Comparison of ENCODE assay signal across 21 mouse cellular contexts in the genomic region with DNA sequence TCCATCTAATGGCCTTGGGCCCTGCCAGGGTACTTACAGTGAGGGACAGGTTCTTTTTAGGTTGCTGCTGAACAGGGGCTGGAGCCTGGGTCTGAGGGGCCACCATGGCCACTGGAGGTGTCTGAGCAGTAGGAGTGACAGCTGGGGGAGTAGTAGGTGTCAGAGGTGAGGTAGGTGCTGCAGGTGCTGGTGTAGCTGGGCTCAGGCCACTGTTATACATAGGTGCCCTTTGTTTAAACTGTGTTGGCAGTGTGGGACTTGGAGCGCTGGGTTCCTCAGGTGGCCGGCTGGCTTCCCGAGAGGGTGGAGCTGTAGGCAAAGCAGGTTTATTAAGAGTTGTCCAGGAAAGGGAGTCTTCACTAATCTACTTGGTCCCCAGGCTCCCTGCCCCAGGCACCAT. TPM values are rescaled to one million over a fixed set of nuclear protein-coding genes. Genes with fewer than 3 reads are reported as not detected.
A peak's percentile ranks its signal among the peaks of the same experiment; 100 is the strongest.
DNase-seq lines count a peak whose midpoint lies in the region; ATAC-seq and TF ChIP-seq lines count a peak whose summit lies in the region.
"Had no signal": no experiment of that assay in that cellular context is flagged by ENCODE, and none has a peak within 500 bp of the region (broad histone marks: within the 10 kb centered on the region; RNA-seq: fewer than 3 reads in every experiment).

No protein-coding gene starts in this region.

- H3K9me3 ChIP-seq in liver, embryonic 13.5 days (replicated peaks): no peaks in the 10 kb centered on the region
- H3K9me3 ChIP-seq in stomach, postnatal 0 days (ENCODE audit: control insufficient read depth, low read length): no peaks in the 10 kb centered on the region
- H3K9me3 ChIP-seq: forebrain, embryonic 10.5 days; forebrain, embryonic 15.5 days; heart, embryonic 15.5 days; hindbrain, embryonic 15.5 days had no signal

- peak; percentile 32; the same call in 1 of the 2 replicates for ATAC-seq in liver, embryonic 13.5 days (ENCODE audit: low read depth)
- 0 out of 2 replicates have a peak, but pooled peaks have one; percentile 24 for ATAC-seq in stomach, postnatal 0 days (ENCODE audit: low FRiP score, low TSS enrichment)
- ATAC-seq in megakaryocyte progenitor cell, adult 5-6 weeks (replicated peaks; ENCODE audit: poor library complexity): no peak
- ATAC-seq: forebrain, embryonic 15.5 days; inflammation-experienced regulatory T-cells, adult 6 months had no signal

- 79% methylated on average over 3 of the region's 3 CpGs for WGBS in liver, embryonic 13.5 days (ENCODE audit: insufficient replicate concordance)
- WGBS in stomach, postnatal 0 days: 93% methylated on average over 3 of the region's 3 CpGs

- no peak overlapping the region for H3K27ac ChIP-seq in liver, embryonic 13.5 days
- no peak overlapping the region for H3K27ac ChIP-seq in stomach, postnatal 0 days (replicated peaks)
- H3K27ac ChIP-seq: forebrain, embryonic 10.5 days; forebrain, embryonic 15.5 days; heart, adult 2 months; heart, embryonic 15.5 days; hindbrain, embryonic 15.5 days had no signal

- peak; percentile 76 for DNase-seq in heart, adult 11 months
- DNase-seq in heart, postnatal 4 days: no peak
- DNase-seq in liver, embryonic 13.5 days: no peak
- DNase-seq in liver: no peak
- peak; percentile 27 for DNase-seq in testis, postnatal 10 days (ENCODE audit: low spot score)
- no peak for DNase-seq in testis, postnatal 14 days (ENCODE audit: low spot score)
- DNase-seq in stomach, postnatal 0 days (ENCODE audit: low spot score): no peak
- DNase-seq: adrenal gland, adult 2 months; adrenal gland, postnatal 25 days; cerebellum, adult 18-20 months; cerebellum, adult 9-11 months; gastrocnemius, postnatal 10 days; heart, adult 2 months; heart, postnatal 14 days had no signal

- no peak overlapping the region for H3K4me2 ChIP-seq in liver, embryonic 13.5 days
- no peak overlapping the region for H3K4me2 ChIP-seq in stomach, postnatal 0 days (replicated peaks; ENCODE audit: low read depth)
- H3K4me2 ChIP-seq: forebrain, embryonic 15.5 days; heart, embryonic 11.5 days; heart, embryonic 15.5 days; hindbrain, embryonic 15.5 days had no signal

- no peaks in the 10 kb centered on the region for H3K27me3 ChIP-seq in liver, embryonic 13.5 days
- H3K27me3 ChIP-seq in stomach, postnatal 0 days (ENCODE audit: control insufficient read depth, insufficient read depth, low read length): no peaks in the 10 kb centered on the region
- H3K27me3 ChIP-seq: forebrain, embryonic 15.5 days; heart, embryonic 15.5 days; hindbrain, embryonic 15.5 days had no signal

- no peaks in the 10 kb centered on the region for H3K4me1 ChIP-seq in liver, embryonic 13.5 days (replicated peaks)
- H3K4me1 ChIP-seq in stomach, postnatal 0 days (replicated peaks; ENCODE audit: control insufficient read depth, insufficient read depth): no peaks in the 10 kb centered on the region
- H3K4me1 ChIP-seq: forebrain, embryonic 10.5 days; forebrain, embryonic 15.5 days; hindbrain, embryonic 15.5 days had no signal

- no peak overlapping the region for H3K4me3 ChIP-seq in liver, embryonic 13.5 days (replicated peaks)
- no peak overlapping the region for H3K4me3 ChIP-seq in stomach, postnatal 0 days (ENCODE audit: low read depth, low read length)
- H3K4me3 ChIP-seq: forebrain, embryonic 10.5 days; forebrain, embryonic 15.5 days; heart, adult 2 months; heart, embryonic 15.5 days; hindbrain, embryonic 15.5 days had no signal

- TF ChIP-seq EP300 in stomach, postnatal 0 days (optimal IDR thresholded peaks at IDR 0.05): no peak

- TF ChIP-seq CTCF in stomach, postnatal 0 days (IDR thresholded peaks at IDR 0.05; ENCODE audit: low read depth): no peak

- H3K9ac ChIP-seq in liver, embryonic 13.5 days: no peak overlapping the region
- H3K9ac ChIP-seq in stomach, postnatal 0 days (ENCODE audit: low read length): no peak overlapping the region
- H3K9ac ChIP-seq: forebrain, embryonic 15.5 days; heart, embryonic 15.5 days; hindbrain, embryonic 15.5 days had no signal

- H3K36me3 ChIP-seq in liver, embryonic 13.5 days: peaks cover 92% of the 10 kb centered on the region
- peaks cover 42% of the 10 kb centered on the region for H3K36me3 ChIP-seq in stomach, postnatal 0 days (ENCODE audit: control insufficient read depth, insufficient read depth, low read length)

RNA-seq across cellular contexts. Expression of a gene that starts 37.0 kb away (rescaled TPM):
- 10 to 100 TPM; 16.9 to 18.3 TPM for total RNA-seq in heart, postnatal 4 days (2021)
- polyA plus RNA-seq in liver, embryonic 13.5 days (2015; fragmentation: Nextera tagmentation; extraction: Ambion mirVana): 30.9 and 35.5 TPM in 2 replicates
- 20.4 and 20.5 TPM in 2 replicates for polyA plus RNA-seq in stomach, postnatal 0 days (2015; fragmentation: Nextera tagmentation; extraction: Ambion mirVana)
- 31.1 and 33.7 TPM in 2 replicates for total RNA-seq in megakaryocyte progenitor cell, adult 5-6 weeks (2015)
- 34.5 and 37.7 TPM in 2 replicates for total RNA-seq in megakaryocyte progenitor cell, adult 5-6 weeks (2017)

Comparison
In these comparisons a context has a peak if more than half of its experiments do, and no peak if none do; other contexts are left out.
1. DNase-seq: peak in heart, adult 11 months (single experiment) and testis, postnatal 10 days (single experiment); none in heart, postnatal 4 days (single experiment), liver, embryonic 13.5 days (single experiment), liver (single experiment), testis, postnatal 14 days (single experiment) and stomach, postnatal 0 days (single experiment).